Mouse (Mus musculus) brain, embryonic 14.5 days (tissue): ENCODE measurements at regions not wholly inside any gene's neighbourhood (a gene's known extent, or its start where the extent isn't known, plus 50 kb on each side); places are given as distances from the start of the nearest gene placed in this dataset.

Source experiments
- CTCF ChIP-seq: fragments of 200-500 bp; IDR thresholded peaks from 2 replicates; pipeline ENCODE4 v1.5.1; 2012; ENCODE audit warnings: inconsistent platforms, mild to moderate bottlenecking, moderate library complexity, borderline replicate concordance; ENCODE audit not compliant: insufficient read depth, insufficient read length; ENCODE audit errors: extremely low read depth
- POLR2A ChIP-seq: fragments of 200-500 bp; IDR thresholded peaks from 2 replicates; pipeline ENCODE4 v1.6.1; 2012; ENCODE audit warnings: mild to moderate bottlenecking, inconsistent platforms, borderline replicate concordance; ENCODE audit not compliant: poor library complexity, insufficient read depth, insufficient read length, severe bottlenecking; ENCODE audit errors: extremely low read depth

- TF ChIP-seq CTCF (no peak), POLR2A (no peak)
These were observed 125.2 kb upstream of the Sgk1 start for GRCm38 (mm10) chr10:21756811-21757210.
